Mouse (Mus musculus) kidney, adult 9 months (tissue): ENCODE measurements at regions not wholly inside any gene's neighbourhood (a gene's known extent, or its start where the extent isn't known, plus 50 kb on each side); places are given as distances from the start of the nearest gene placed in this dataset.

Experiments used
- DNase-seq: peaks from one replicate; pipeline ENCODE4 v3.0.0; 2022

GRCm38 (mm10) chr1:80396560-80396959, 56.3 kb upstream of the Cul3 start:
- DNase-seq, result no peak

GRCm38 (mm10) chr1:80391406-80391805, 51.1 kb upstream of the Cul3 start:
- DNase-seq, result peak; percentile 78

GRCm38 (mm10) chr1:80390366-80390765, 50.1 kb upstream of the Cul3 start:
- DNase-seq, result no peak
